Mouse (Mus musculus) neural tube, embryonic 11.5 days (tissue): ENCODE measurements around the gene Gng7. TPM values are rescaled to one million over a fixed set of nuclear protein-coding genes. Genes with fewer than 3 reads are reported as not detected.
"Not testable (repeated sequence)": the region's sequence is repeated elsewhere in the genome, so short reads cannot be mapped to it uniquely, and the experiment has no call there.

Experiments
- ATAC-seq: fragments of 200-750 bp; cut with Nextera tagmentation; 2 replicates; pipeline ENCODE4 v1.8.0; 2017; ENCODE audit warnings: moderate number of reproducible peaks, mild to moderate bottlenecking, moderate TSS enrichment, moderate library complexity; ENCODE audit not compliant: insufficient read depth, low FRiP score, low TSS enrichment
- DNase-seq: peaks from one replicate; pipeline ENCODE4 v3.0.0-alpha.2; 2015; ENCODE audit warnings: low spot score
- H3K27ac ChIP-seq: fragments of 300-500 bp; sonication (generic); 2 replicates; pipeline ENCODE4 v1.5.1; 2014; ENCODE audit warnings: low read depth, mild to moderate bottlenecking, low read length
- H3K27me3 ChIP-seq: fragments of 300-500 bp; sonication (generic); 2 replicates; pipeline ENCODE4 v1.6.1; 2014; ENCODE audit warnings: mild to moderate bottlenecking, low read length, mixed read lengths; ENCODE audit not compliant: control insufficient read depth, insufficient read depth
- H3K36me3 ChIP-seq: fragments of 300-500 bp; sonication (generic); 2 replicates; pipeline ENCODE4 v1.6.1; 2014; ENCODE audit warnings: mild to moderate bottlenecking, low read length, moderate library complexity, mixed read lengths; ENCODE audit not compliant: control insufficient read depth, insufficient read depth
- H3K4me1 ChIP-seq: fragments of 300-500 bp; sonication (generic); 2 replicates; pipeline ENCODE4 v1.6.1; 2014; ENCODE audit warnings: low read length, mixed read lengths; ENCODE audit not compliant: control insufficient read depth, insufficient read depth
- H3K4me2 ChIP-seq: fragments of 300-500 bp; sonication (generic); 2 replicates; pipeline ENCODE4 v1.6.1; 2014; ENCODE audit warnings: low read depth, mild to moderate bottlenecking, moderate library complexity
- H3K4me3 ChIP-seq: fragments of 300-500 bp; sonication (generic); 2 replicates; pipeline ENCODE4 v1.5.1; 2014; ENCODE audit warnings: low read depth, low read length
- H3K9ac ChIP-seq: fragments of 300-500 bp; sonication (generic); 2 replicates; pipeline ENCODE4 v1.6.1; 2014; ENCODE audit warnings: mild to moderate bottlenecking, low read length
- H3K9me3 ChIP-seq: fragments of 300-500 bp; sonication (generic); 2 replicates; pipeline ENCODE4 v1.6.1; 2016; ENCODE audit warnings: low read length; ENCODE audit not compliant: control insufficient read depth
- WGBS: fragments of 180-500 bp; shearing (Covaris S2); extraction: QIAGEN DNeasy Blood & Tissue Kit; methylation state at CpG from one replicate; pipeline ENCODE4 v1.1.7; 2014; 5-methylcytosine and 5-hydroxymethylcytosine counted together
- polyA plus RNA-seq: library from polyadenylated mRNA; unstranded; fragments of >200 nt; fragmentation: Nextera tagmentation; extraction: Ambion mirVana; gene quantifications from 2 replicates; pipeline ENCODE4 v1.2.1, GENCODE M21; 2014

Gene Gng7
- polyA plus RNA-seq, 1 experiment from 2014 or later: 9.4 TPM

DNA sequence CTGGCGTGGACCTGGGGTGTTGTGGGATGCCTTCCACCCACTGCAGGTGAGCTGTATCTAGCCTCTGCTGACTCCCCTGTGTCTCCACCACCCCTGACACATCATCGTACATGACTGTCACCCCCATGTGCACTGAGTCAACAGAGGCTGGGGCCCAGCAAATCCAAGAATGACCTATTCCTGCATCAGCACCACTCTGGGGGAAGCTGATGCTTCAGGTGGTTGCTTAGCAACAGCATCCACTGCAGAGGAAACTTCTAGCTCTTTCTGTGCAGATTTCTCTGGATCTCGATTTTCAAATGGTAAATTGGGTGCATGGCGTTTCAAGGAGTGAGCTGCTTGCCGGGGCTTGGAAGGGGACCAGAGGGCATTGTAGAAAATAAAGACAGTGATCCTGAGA is 21.5 kb downstream of the Gng7 start:
- no peaks in the 10 kb centered on the region for H3K27me3 ChIP-seq
- H3K36me3 ChIP-seq: no peaks in the 10 kb centered on the region
- DNase-seq: no peak
- WGBS: 72% methylated on average over 5 of the region's 5 CpGs
- no peak overlapping the region for H3K4me3 ChIP-seq
- no peak overlapping the region for H3K27ac ChIP-seq
- no peak overlapping the region for H3K9ac ChIP-seq
- H3K4me1 ChIP-seq: no peaks in the 10 kb centered on the region
- ATAC-seq: no peak
- no peak overlapping the region for H3K4me2 ChIP-seq
- H3K9me3 ChIP-seq: no peaks in the 10 kb centered on the region; the same call in 1 of the 2 replicates

DNA sequence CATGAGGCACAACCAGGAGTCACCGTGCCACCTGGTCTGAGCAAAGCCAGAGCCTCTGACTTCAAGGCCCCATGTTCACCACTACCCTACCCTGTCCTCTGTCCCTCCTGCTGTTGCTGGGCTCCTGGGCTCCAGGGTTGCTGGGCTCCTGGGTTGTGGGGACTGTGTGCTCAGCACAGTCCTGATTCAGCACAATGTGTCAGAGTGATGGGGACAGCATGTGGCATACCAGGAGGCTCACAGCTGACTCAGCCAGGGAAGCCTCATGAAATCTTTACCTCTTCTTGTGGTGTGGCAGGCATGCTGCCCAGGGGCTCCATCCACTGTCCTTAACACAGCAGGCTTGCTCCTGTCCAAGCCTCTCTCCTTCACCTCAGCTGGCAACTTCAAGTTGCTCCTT is 22.8 kb downstream of the Gng7 start:
- ATAC-seq (no peak), DNase-seq (no peak)
- Histone ChIP-seq H3K9ac (no peak overlapping the region), H3K27me3 (peaks cover 1% of the 10 kb centered on the region; the same call in 1 of the 2 replicates), H3K4me3 (no peak overlapping the region), H3K4me2 (no peak overlapping the region), H3K36me3 (no peaks in the 10 kb centered on the region), H3K9me3 (no peaks in the 10 kb centered on the region; the same call in 1 of the 2 replicates), H3K4me1 (no peaks in the 10 kb centered on the region), H3K27ac (no peak overlapping the region)
- 90% methylated on average over 1 of the region's 1 CpGs for WGBS

DNA sequence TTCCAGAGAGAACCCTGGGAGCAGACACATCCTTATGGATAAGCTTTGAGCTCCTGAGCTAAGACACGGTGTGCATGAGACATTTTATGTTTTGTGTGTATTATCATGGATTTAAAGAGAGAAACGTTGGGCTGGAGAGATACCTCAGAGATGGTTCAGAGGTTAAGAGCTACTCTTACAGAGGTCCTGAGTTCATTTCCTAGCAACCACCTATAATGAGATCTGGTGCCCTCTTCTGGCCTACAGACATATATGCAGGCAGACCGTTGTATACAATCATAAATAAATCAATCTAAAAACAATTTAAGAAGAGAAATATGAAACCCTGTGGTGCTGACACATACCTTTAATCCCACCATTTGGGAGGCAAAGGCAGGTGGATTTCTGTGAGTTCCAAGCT is 23.7 kb downstream of the Gng7 start:
- H3K9ac ChIP-seq: no peak overlapping the region
- H3K9me3 ChIP-seq: no peaks in the 10 kb centered on the region
- no peak for ATAC-seq
- peaks cover 9% of the 10 kb centered on the region for H3K27me3 ChIP-seq
- DNase-seq: no peak
- no peaks in the 10 kb centered on the region for H3K36me3 ChIP-seq
- no peak overlapping the region for H3K27ac ChIP-seq
- H3K4me2 ChIP-seq: no peak overlapping the region
- 15% methylated on average over 3 of the region's 3 CpGs for WGBS
- no peaks in the 10 kb centered on the region for H3K4me1 ChIP-seq
- no peak overlapping the region for H3K4me3 ChIP-seq

GRCm38 (mm10) chr10:80990406-80990805 is 24.3 kb downstream of the Gng7 start:
- WGBS: 68% methylated on average over 7 of the region's 7 CpGs
- H3K9me3 ChIP-seq: no peaks in the 10 kb centered on the region
- no peak overlapping the region for H3K4me2 ChIP-seq
- no peaks in the 10 kb centered on the region for H3K36me3 ChIP-seq
- 0 out of 2 replicates have a peak, but pooled peaks cover 3% of the 10 kb centered on the region for H3K4me1 ChIP-seq
- no peak overlapping the region for H3K4me3 ChIP-seq
- no peak overlapping the region for H3K27ac ChIP-seq
- ATAC-seq (no peak), DNase-seq (no peak)
- H3K27me3 ChIP-seq: peaks cover 15% of the 10 kb centered on the region
- H3K9ac ChIP-seq: no peak overlapping the region

GRCm38 (mm10) chr10:80989854-80990253 is 24.9 kb downstream of the Gng7 start:
- not testable (repeated sequence) for H3K9me3 ChIP-seq
- WGBS: 65% methylated on average over 4 of the region's 4 CpGs
- peaks cover 20% of the 10 kb centered on the region for H3K27me3 ChIP-seq

GRCm38 (mm10) chr10:80989446-80989845 is 25.3 kb downstream of the Gng7 start:
- H3K27me3 ChIP-seq: peaks cover 24% of the 10 kb centered on the region
- ATAC-seq (no peak), DNase-seq (no peak)
- no peak overlapping the region for H3K4me3 ChIP-seq
- no peak overlapping the region for H3K4me2 ChIP-seq
- no peaks in the 10 kb centered on the region for H3K36me3 ChIP-seq
- H3K4me1 ChIP-seq: 0 out of 2 replicates have a peak, but pooled peaks cover 3% of the 10 kb centered on the region
- no peaks in the 10 kb centered on the region for H3K9me3 ChIP-seq
- 61% methylated on average over 6 of the region's 6 CpGs for WGBS
- no peak overlapping the region for H3K9ac ChIP-seq
- H3K27ac ChIP-seq: no peak overlapping the region

More at GRCm38 (mm10) chr10:80989854-80990253, 24.9 kb downstream of the Gng7 start:
- ATAC-seq, H3K4me3 ChIP-seq, H3K4me1 ChIP-seq, DNase-seq, H3K27ac ChIP-seq, H3K9ac ChIP-seq, H3K36me3 ChIP-seq, H3K4me2 ChIP-seq: not testable (repeated sequence)

- Histone ChIP-seq H3K9ac (no peak overlapping the region), H3K4me3 (no peak overlapping the region), H3K27me3 (peaks cover 24% of the 10 kb centered on the region), H3K4me2 (no peak overlapping the region), H3K27ac (no peak overlapping the region), H3K9me3 (no peaks in the 10 kb centered on the region), H3K36me3 (no peaks in the 10 kb centered on the region), H3K4me1 (0 out of 2 replicates have a peak, but pooled peaks cover 3% of the 10 kb centered on the region)
- peak; percentile 68; the same call in 1 of the 2 replicates for ATAC-seq
- WGBS: 13% methylated on average over 10 of the region's 10 CpGs
- peak; percentile 90 for DNase-seq
Observed at GRCm38 (mm10) chr10:80987709-80988441, 26.9 kb downstream of the Gng7 start.

GRCm38 (mm10) chr10:80986754-80987153 is 28.0 kb downstream of the Gng7 start:
- Histone ChIP-seq H3K36me3 (no peaks in the 10 kb centered on the region), H3K4me3 (no peak overlapping the region), H3K9ac (no peak overlapping the region), H3K4me1 (0 out of 2 replicates have a peak, but pooled peaks cover 3% of the 10 kb centered on the region), H3K27me3 (peaks cover 24% of the 10 kb centered on the region), H3K4me2 (no peak overlapping the region), H3K27ac (no peak overlapping the region), H3K9me3 (no peaks in the 10 kb centered on the region)
- no peak for ATAC-seq
- no peak for DNase-seq
- 71% methylated on average over 6 of the region's 6 CpGs for WGBS
